Mouse (Mus musculus): ENCODE results near the gene Zbtb26. TPM values are rescaled to one million over a fixed set of nuclear protein-coding genes. Genes with fewer than 3 reads are reported as not detected.

The Zbtb26 gene
- polyA plus RNA-seq, 1 experiment from 2014 or later = 2.2 TPM

GRCm38 (mm10) chr2:37479559-37479958 lies 36.6 kb upstream of the Zbtb26 start:
- H3K36me3 ChIP-seq (ENCODE audit: insufficient read depth, low read length) = peaks cover 7% of the 10 kb centered on the region
- ATAC-seq = no peak
- H3K9me3 ChIP-seq (ENCODE audit: low read length) = no peaks in the 10 kb centered on the region
- H3K9ac ChIP-seq (replicated peaks; ENCODE audit: low read depth) = no peak overlapping the region
- no peak overlapping the region for H3K4me3 ChIP-seq (ENCODE audit: low read depth, low read length)
- no peaks in the 10 kb centered on the region for H3K4me1 ChIP-seq (ENCODE audit: insufficient read depth, low read depth, low read length)
- no peak for DNase-seq (ENCODE audit: low spot score)
- H3K4me2 ChIP-seq (replicated peaks; ENCODE audit: low read depth, low read length) = no peak overlapping the region
- no peaks in the 10 kb centered on the region for H3K27me3 ChIP-seq (replicated peaks; ENCODE audit: insufficient read depth, low read length)
- TF ChIP-seq CTCF (IDR thresholded peaks at IDR 0.05) = no peak
- no peak for TF ChIP-seq EP300 (IDR thresholded peaks at IDR 0.05)
- no peak overlapping the region for H3K27ac ChIP-seq (ENCODE audit: low read length)

- Histone ChIP-seq H3K4me2 (replicated peaks; ENCODE audit: low read depth, low read length) (no peak overlapping the region), H3K4me3 (ENCODE audit: low read depth, low read length) (no peak overlapping the region), H3K27ac (ENCODE audit: low read length) (no peak overlapping the region), H3K36me3 (ENCODE audit: insufficient read depth, low read length) (no peaks in the 10 kb centered on the region), H3K27me3 (replicated peaks; ENCODE audit: insufficient read depth, low read length) (no peaks in the 10 kb centered on the region), H3K9ac (replicated peaks; ENCODE audit: low read depth) (no peak overlapping the region), H3K9me3 (ENCODE audit: low read length) (no peaks in the 10 kb centered on the region), H3K4me1 (ENCODE audit: insufficient read depth, low read depth, low read length) (no peaks in the 10 kb centered on the region)
- ATAC-seq = no peak
- no peak for TF ChIP-seq EP300 (IDR thresholded peaks at IDR 0.05)
- TF ChIP-seq CTCF (IDR thresholded peaks at IDR 0.05) = no peak
- DNase-seq (ENCODE audit: low spot score) = no peak
- 93% methylated on average over 4 of the region's 4 CpGs for WGBS
These were observed 23.3 kb upstream of the Zbtb26 start for GRCm38 (mm10) chr2:37466266-37466665.

- no peak for ATAC-seq
- no peak overlapping the region for H3K9ac ChIP-seq (replicated peaks; ENCODE audit: low read depth)
- H3K4me2 ChIP-seq (replicated peaks; ENCODE audit: low read depth, low read length) = no peak overlapping the region
- no peaks in the 10 kb centered on the region for H3K4me1 ChIP-seq (ENCODE audit: insufficient read depth, low read depth, low read length)
- H3K27ac ChIP-seq (ENCODE audit: low read length) = no peak overlapping the region
- H3K36me3 ChIP-seq (ENCODE audit: insufficient read depth, low read length) = no peaks in the 10 kb centered on the region
- no peak for DNase-seq (ENCODE audit: low spot score)
- TF ChIP-seq EP300 (IDR thresholded peaks at IDR 0.05) (no peak), CTCF (IDR thresholded peaks at IDR 0.05) (peak; percentile 35)
- WGBS = 95% methylated on average over 4 of the region's 4 CpGs
- H3K4me3 ChIP-seq (ENCODE audit: low read depth, low read length) = no peak overlapping the region
- H3K27me3 ChIP-seq (replicated peaks; ENCODE audit: insufficient read depth, low read length) = no peaks in the 10 kb centered on the region
- H3K9me3 ChIP-seq (ENCODE audit: low read length) = no peaks in the 10 kb centered on the region
These were observed 17.8 kb upstream of the Zbtb26 start for GRCm38 (mm10) chr2:37460707-37461106.

- ATAC-seq = peak; percentile 79
- Histone ChIP-seq H3K36me3 (ENCODE audit: insufficient read depth, low read length) (no peaks in the 10 kb centered on the region), H3K27ac (ENCODE audit: low read length) (peak overlapping the region; percentile 87), H3K4me3 (ENCODE audit: low read depth, low read length) (peak overlapping the region; percentile 94), H3K27me3 (replicated peaks; ENCODE audit: insufficient read depth, low read length) (no peaks in the 10 kb centered on the region), H3K4me2 (replicated peaks; ENCODE audit: low read depth, low read length) (peak overlapping the region; percentile 88), H3K4me1 (ENCODE audit: insufficient read depth, low read depth, low read length) (peaks cover 6% of the 10 kb centered on the region; the same call in 1 of the 2 replicates), H3K9ac (replicated peaks; ENCODE audit: low read depth) (peak overlapping the region; percentile 97), H3K9me3 (ENCODE audit: low read length) (no peaks in the 10 kb centered on the region)
- DNase-seq (ENCODE audit: low spot score) = no peak
- TF ChIP-seq EP300 (IDR thresholded peaks at IDR 0.05) (no peak), CTCF (IDR thresholded peaks at IDR 0.05) (no peak)
- 1% methylated on average over 18 of the region's 24 CpGs for WGBS
These were observed 9.4 kb upstream of the Zbtb26 start for GRCm38 (mm10) chr2:37452376-37452760.

- Histone ChIP-seq H3K27me3 (replicated peaks; ENCODE audit: insufficient read depth, low read length) (no peaks in the 10 kb centered on the region), H3K9ac (replicated peaks; ENCODE audit: low read depth) (peak overlapping the region; percentile 97), H3K9me3 (ENCODE audit: low read length) (no peaks in the 10 kb centered on the region), H3K4me3 (ENCODE audit: low read depth, low read length) (peak overlapping the region; percentile 94), H3K36me3 (ENCODE audit: insufficient read depth, low read length) (no peaks in the 10 kb centered on the region), H3K4me2 (replicated peaks; ENCODE audit: low read depth, low read length) (peak overlapping the region; percentile 88), H3K27ac (ENCODE audit: low read length) (peak overlapping the region; percentile 87), H3K4me1 (ENCODE audit: insufficient read depth, low read depth, low read length) (peaks cover 6% of the 10 kb centered on the region; the same call in 1 of the 2 replicates)
- TF ChIP-seq CTCF (IDR thresholded peaks at IDR 0.05) = no peak; the same call in 1 of the 2 replicates
- TF ChIP-seq EP300 (IDR thresholded peaks at IDR 0.05) = no peak
- WGBS = 7% methylated on average over 36 of the region's 44 CpGs
- DNase-seq (ENCODE audit: low spot score) (peak; percentile 97), ATAC-seq (peak; percentile 99)
These were observed 8.9 kb upstream of the Zbtb26 start for GRCm38 (mm10) chr2:37451667-37452375.

- Histone ChIP-seq H3K4me2 (replicated peaks; ENCODE audit: low read depth, low read length) (peak overlapping the region; percentile 89), H3K9me3 (ENCODE audit: low read length) (no peaks in the 10 kb centered on the region), H3K36me3 (ENCODE audit: insufficient read depth, low read length) (no peaks in the 10 kb centered on the region), H3K4me1 (ENCODE audit: insufficient read depth, low read depth, low read length) (peaks cover 5% of the 10 kb centered on the region; the same call in 1 of the 2 replicates), H3K4me3 (ENCODE audit: low read depth, low read length) (peak overlapping the region; percentile 85), H3K9ac (replicated peaks; ENCODE audit: low read depth) (peak overlapping the region; percentile 81; the same call in 1 of the 2 replicates), H3K27me3 (replicated peaks; ENCODE audit: insufficient read depth, low read length) (no peaks in the 10 kb centered on the region), H3K27ac (ENCODE audit: low read length) (peak overlapping the region; percentile 91)
- no peak for TF ChIP-seq CTCF (IDR thresholded peaks at IDR 0.05)
- ATAC-seq = no peak
- 33% methylated on average over 7 of the region's 7 CpGs for WGBS
- DNase-seq (ENCODE audit: low spot score) = no peak
These were observed 11.3 kb downstream of the Zbtb26 start for GRCm38 (mm10) chr2:37431609-37432008.
